Mouse (Mus musculus): ENCODE results near the gene Abl1.

The Abl1 gene

DNA sequence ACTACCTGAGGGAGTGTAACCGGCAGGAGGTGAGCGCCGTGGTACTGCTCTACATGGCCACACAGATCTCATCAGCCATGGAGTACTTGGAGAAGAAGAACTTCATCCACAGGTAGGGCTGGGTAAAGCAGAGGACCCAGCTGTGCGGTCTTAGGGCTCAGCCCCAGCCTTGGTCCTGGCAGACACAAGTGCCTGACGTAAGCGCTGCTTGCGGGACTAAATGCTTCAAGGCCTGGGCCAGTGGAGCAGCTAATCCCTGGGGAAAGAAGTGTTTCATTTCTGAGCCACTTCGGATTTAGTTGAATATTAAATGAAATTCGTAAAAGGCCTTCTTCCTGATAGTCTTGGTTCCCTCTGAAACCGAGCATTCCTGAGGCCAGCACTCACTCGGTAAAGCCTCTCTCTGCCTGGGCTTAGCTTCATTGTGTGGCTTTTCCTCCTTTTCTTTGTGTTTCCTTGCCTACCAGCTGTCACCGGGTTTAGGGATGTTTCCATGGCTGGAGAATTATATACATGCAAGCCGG lies 102.6 kb downstream of the Abl1 start:
- DNase-seq: no peak

GRCm38 (mm10) chr2:31791260-31791659 lies 103.1 kb downstream of the Abl1 start:
- no peak for DNase-seq

DNA sequence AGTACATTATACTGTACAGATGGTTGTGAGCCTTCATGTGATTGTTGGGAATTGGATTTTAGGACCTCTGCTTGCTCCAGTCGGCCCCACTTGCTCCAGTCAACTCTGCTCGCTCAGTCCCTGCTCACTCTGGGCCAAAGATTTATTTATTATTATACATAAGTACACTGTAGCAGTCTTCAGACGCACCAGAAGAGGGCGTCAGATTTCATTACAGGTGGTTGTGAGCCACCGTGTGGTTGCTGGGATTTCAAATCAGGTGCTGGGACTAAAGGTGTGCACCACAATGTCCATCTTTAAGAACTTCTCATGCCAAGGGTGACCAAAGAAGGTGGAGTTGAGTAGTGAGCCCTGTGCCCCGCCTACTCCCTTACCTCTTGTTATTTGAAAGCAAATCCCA lies 104.4 kb downstream of the Abl1 start:
- DNase-seq: no peak

GRCm38 (mm10) chr2:31796943-31797342 lies 108.8 kb downstream of the Abl1 start:
- DNase-seq: no peak

DNA sequence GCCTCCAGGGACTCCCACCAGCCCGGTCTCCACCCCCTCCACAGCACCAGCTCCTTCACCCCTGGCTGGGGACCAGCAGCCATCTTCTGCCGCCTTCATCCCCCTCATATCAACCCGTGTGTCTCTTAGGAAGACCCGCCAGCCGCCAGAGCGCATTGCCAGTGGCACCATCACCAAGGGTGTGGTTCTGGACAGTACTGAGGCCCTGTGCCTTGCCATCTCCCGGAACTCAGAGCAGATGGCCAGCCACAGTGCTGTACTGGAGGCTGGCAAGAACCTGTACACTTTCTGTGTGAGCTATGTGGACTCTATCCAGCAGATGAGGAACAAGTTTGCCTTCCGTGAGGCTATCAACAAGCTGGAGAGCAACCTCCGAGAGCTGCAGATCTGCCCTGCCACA lies 113.2 kb downstream of the Abl1 start:
- no peak for DNase-seq

DNA sequence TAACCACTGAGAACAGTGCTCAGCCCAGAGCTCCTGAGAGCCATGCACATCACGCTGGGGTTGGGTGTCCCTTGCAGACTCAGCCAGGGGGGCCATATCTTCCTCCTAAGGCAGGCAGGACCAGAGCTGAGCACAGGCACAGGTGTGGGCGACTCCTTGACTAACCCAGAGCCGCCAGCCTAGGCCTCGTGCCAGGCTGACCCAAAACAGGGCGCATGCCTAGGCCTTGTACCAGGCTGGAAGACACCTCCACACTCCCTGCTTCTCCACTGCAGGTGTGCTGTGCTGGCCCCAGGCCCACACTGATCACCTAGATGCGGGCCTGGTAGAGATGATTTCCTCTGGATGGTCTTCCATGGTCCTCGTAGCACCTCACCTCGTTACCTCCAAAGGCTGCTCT lies 114.6 kb downstream of the Abl1 start:
- DNase-seq: no peak

- no peak for DNase-seq
These were observed 115.3 kb downstream of the Abl1 start for GRCm38 (mm10) chr2:31803480-31803879.

GRCm38 (mm10) chr2:31806639-31807382 lies 118.6 kb downstream of the Abl1 start:
- peak; percentile 48 for DNase-seq

- DNase-seq: no peak
These were observed 120.5 kb downstream of the Abl1 start for GRCm38 (mm10) chr2:31808410-31809357.

GRCm38 (mm10) chr2:31809358-31809740 lies 121.2 kb downstream of the Abl1 start:
- DNase-seq: no peak

- DNase-seq: no peak
These were observed 122.3 kb downstream of the Abl1 start, which contains the start of gene Qrfp for GRCm38 (mm10) chr2:31810444-31810843. Gene Qrfp (minus strand): TSS chr2:31810580.

DNA sequence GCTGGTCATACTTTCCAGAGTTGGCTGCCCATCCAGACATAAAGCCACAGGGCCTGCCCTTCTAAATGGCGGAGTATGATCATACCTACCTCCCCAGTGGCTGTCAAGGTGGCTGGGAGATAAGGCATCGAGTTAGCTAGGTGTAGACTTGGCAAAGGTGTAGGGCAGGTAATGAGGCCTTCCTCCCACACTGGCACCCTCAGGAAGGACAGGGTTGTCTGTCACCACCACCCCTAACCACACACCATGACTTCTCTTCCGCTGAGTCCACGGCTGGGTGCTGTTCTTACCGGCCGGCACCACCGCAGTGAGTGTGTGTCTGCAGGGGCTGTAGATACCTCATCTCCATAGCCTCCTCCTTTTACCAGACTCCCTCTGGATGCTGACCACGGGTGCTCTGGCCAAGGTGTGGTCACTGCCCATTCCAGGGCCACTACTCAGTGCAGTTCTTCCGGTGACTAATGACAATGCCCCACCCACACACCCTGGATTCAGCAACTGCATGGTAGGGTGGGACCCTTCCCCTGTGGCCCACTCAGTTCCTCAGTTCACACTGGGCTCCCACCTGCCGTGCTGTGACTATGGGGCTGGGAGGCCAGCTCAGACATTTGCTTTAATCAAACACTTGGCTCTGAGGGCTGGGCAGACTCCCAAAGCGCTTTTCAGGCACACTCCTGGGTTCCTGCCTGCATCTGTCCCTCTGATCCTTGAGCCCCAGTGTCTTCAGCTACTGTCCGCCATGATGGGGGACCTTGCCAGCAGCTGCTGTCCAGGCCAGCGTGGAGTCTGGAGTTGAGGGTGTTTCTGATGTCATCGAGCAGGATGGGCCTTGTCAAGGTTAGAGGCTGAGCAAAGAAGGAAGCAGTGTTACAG lies 123.1 kb downstream of the Abl1 start:
- no peak for DNase-seq

GRCm38 (mm10) chr2:31813641-31814040 lies 125.5 kb downstream of the Abl1 start:
- no peak for DNase-seq

- DNase-seq: no peak
These were observed 126.5 kb downstream of the Abl1 start for GRCm38 (mm10) chr2:31814699-31815098.

DNA sequence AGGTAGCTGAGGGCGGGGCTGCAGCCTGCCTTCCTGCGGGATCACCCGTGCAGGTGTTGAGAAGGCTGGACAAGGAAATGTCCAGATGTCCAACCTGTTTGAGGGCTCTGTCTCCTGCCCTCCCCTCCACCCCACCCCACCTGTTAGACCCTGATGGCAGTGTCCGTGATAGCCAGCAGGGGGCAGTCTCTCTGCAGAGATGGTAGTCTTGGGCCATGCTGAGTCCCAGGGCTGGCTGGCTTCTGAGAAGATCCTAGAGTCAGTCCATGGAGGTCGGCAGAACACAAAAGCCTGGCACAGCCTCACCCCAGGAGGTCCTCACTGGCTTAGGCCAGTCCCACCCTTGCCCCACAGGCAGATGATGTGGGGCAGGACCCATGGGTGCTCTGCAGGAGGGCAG lies 127.2 kb downstream of the Abl1 start:
- peak; percentile 79 for DNase-seq

- DNase-seq: peak; percentile 73
These were observed 134.6 kb downstream of the Abl1 start for GRCm38 (mm10) chr2:31822524-31823371.

DNA sequence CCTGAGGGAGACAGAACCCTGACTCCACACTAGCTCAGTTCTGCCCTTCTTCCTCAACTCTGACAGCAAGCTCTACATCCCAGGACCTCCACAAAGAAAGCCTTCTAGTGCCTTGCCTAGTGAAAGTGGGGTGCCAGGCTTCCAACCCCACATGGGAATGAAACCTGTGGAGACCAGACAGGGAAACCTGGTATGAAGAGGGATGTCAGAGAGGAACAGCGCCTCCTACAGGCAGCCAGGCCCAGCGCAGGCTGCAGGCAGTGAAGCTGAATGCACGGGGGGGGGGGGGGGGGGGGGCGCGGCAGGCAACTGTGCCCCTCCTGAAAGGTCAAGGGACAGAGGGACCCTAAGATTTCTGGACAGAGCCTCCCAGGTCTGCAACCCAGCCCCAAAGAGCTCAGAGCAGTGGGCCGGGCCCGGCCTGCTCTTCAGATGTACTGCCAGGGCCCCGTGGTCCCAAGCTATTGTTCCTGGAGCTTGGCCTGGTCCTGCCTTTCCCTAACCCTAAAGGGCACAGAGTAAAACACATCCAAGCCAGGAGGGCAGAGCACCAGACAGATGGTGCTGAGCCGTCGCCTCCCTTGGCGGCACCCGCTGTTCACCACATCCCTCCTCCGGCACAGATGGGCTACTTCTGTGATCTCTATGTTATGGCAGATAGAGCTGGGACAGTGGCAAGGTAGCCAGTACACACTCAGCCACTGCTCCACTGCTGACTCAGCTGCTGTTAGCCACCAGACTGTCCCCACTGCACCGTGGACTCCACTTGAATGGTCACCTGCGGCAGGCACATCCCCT lies 136.0 kb downstream of the Abl1 start:
- DNase-seq: peak; percentile 51

DNA sequence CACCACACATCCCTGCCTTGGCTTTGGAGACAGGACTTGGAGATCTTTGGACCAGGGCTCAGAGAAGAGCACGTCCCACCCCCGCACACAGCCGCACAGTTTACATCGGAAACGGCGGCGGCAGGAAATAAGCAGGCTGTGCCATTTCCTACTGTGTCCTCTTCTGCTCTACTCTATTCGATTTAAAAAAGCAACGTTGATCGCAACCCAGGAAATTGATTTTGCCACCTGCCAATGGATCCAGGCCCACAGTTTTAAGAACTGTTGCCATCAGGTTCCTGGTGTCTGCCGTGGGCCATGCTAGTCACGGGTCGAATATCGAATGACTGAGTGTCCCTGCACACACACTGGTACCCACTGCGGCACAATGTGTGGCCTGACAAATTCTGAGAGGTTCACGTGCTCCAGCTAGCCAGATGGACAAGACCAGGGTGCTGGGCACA lies 137.3 kb downstream of the Abl1 start:
- DNase-seq: no peak

- no peak for DNase-seq
These were observed 138.2 kb downstream of the Abl1 start for GRCm38 (mm10) chr2:31826094-31827085.
